15 mouse cellular contexts compared by ENCODE assay signal in genomic region chr2:166322668-166323043, GRCm38 (mm10).
DNase-seq lines count a peak whose midpoint lies in the region; ATAC-seq and TF ChIP-seq lines count a peak whose summit lies in the region.
"Had no signal": no experiment of that assay in that cellular context is flagged by ENCODE, and none has a peak within 500 bp of the region (broad histone marks: within the 10 kb centered on the region; RNA-seq: fewer than 3 reads in every experiment).

No protein-coding gene starts in this region.

- no peak overlapping the region for H3K4me3 ChIP-seq in hindbrain, embryonic 11.5 days (ENCODE audit: low read depth, low read length)
- H3K4me3 ChIP-seq in hindbrain, postnatal 0 days (ENCODE audit: low read length): no peak overlapping the region
- no peak overlapping the region for H3K4me3 ChIP-seq in hindbrain, embryonic 12.5 days
- H3K4me3 ChIP-seq in limb, embryonic 15.5 days: no peak overlapping the region
- H3K4me3 ChIP-seq: gastrocnemius, adult 2 months; layer of hippocampus, adult 2 months; midbrain, embryonic 12.5 days; neural tube, embryonic 12.5 days had no signal

- no peak for TF ChIP-seq CTCF in hindbrain, postnatal 0 days (IDR thresholded peaks at IDR 0.05; ENCODE audit: low read depth)

- no peaks in the 10 kb centered on the region for H3K36me3 ChIP-seq in hindbrain, embryonic 11.5 days (ENCODE audit: control insufficient read depth, insufficient read depth, low read length)
- no peaks in the 10 kb centered on the region for H3K36me3 ChIP-seq in hindbrain, postnatal 0 days (ENCODE audit: insufficient read depth, low read length)
- H3K36me3 ChIP-seq in hindbrain, embryonic 12.5 days: no peaks in the 10 kb centered on the region
- H3K36me3 ChIP-seq in limb, embryonic 15.5 days: no peaks in the 10 kb centered on the region
- H3K36me3 ChIP-seq: midbrain, embryonic 12.5 days; neural tube, embryonic 12.5 days had no signal

- H3K27ac ChIP-seq in hindbrain, embryonic 11.5 days (ENCODE audit: low read depth, low read length): peak overlapping the region; percentile 19; the same call in 1 of the 2 replicates
- H3K27ac ChIP-seq in hindbrain, postnatal 0 days: no peak overlapping the region
- peak overlapping the region; percentile 64; the same call in 1 of the 2 replicates for H3K27ac ChIP-seq in hindbrain, embryonic 12.5 days
- H3K27ac ChIP-seq in limb, embryonic 15.5 days: peak overlapping the region; percentile 57
- H3K27ac ChIP-seq: gastrocnemius, adult 2 months; layer of hippocampus, adult 2 months; midbrain, embryonic 12.5 days; neural tube, embryonic 12.5 days had no signal

- H3K4me2 ChIP-seq in hindbrain, embryonic 11.5 days (replicated peaks; ENCODE audit: low read depth, low read length): no peak overlapping the region
- H3K4me2 ChIP-seq in hindbrain, postnatal 0 days (ENCODE audit: low read depth, low read length): no peak overlapping the region
- H3K4me2 ChIP-seq in hindbrain, embryonic 12.5 days (replicated peaks): no peak overlapping the region
- H3K4me2 ChIP-seq in limb, embryonic 15.5 days: no peak overlapping the region
- H3K4me2 ChIP-seq: midbrain, embryonic 12.5 days; neural tube, embryonic 12.5 days had no signal

- H3K27me3 ChIP-seq in hindbrain, embryonic 11.5 days (ENCODE audit: control insufficient read depth, insufficient read depth, low read length): peaks cover 9% of the 10 kb centered on the region
- no peaks in the 10 kb centered on the region for H3K27me3 ChIP-seq in hindbrain, postnatal 0 days (ENCODE audit: insufficient read depth, low read length)
- H3K27me3 ChIP-seq in hindbrain, embryonic 12.5 days: peaks cover 34% of the 10 kb centered on the region
- no peaks in the 10 kb centered on the region for H3K27me3 ChIP-seq in limb, embryonic 15.5 days

- H3K4me1 ChIP-seq in hindbrain, embryonic 11.5 days (replicated peaks; ENCODE audit: control insufficient read depth, insufficient read depth, low read length): peaks cover 11% of the 10 kb centered on the region; the same call in 1 of the 2 replicates
- H3K4me1 ChIP-seq in hindbrain, postnatal 0 days (ENCODE audit: insufficient read depth, low read length): peaks cover 5% of the 10 kb centered on the region
- H3K4me1 ChIP-seq in hindbrain, embryonic 12.5 days: peaks cover 38% of the 10 kb centered on the region
- H3K4me1 ChIP-seq in limb, embryonic 15.5 days: peaks cover 33% of the 10 kb centered on the region

- peak; percentile 49 for DNase-seq in hindbrain, embryonic 11.5 days (ENCODE audit: low spot score)
- DNase-seq in hindbrain, postnatal 0 days (ENCODE audit: low spot score): no peak
- peak; percentile 69 for DNase-seq in embryo, embryonic 11 days
- DNase-seq in urinary bladder, postnatal 10 days (ENCODE audit: low spot score): no peak
- no peak for DNase-seq in layer of hippocampus, adult 9-10 months (ENCODE audit: low spot score)
- DNase-seq: cerebellum, adult 18-20 months; gastrocnemius, adult 2 months; heart, postnatal 10 days; retina, postnatal 1 day had no signal

- 37% methylated on average over 6 of the region's 6 CpGs for WGBS in hindbrain, embryonic 11.5 days
- WGBS in hindbrain, postnatal 0 days: 56% methylated on average over 6 of the region's 6 CpGs
- WGBS in hindbrain, embryonic 12.5 days: 35% methylated on average over 6 of the region's 6 CpGs
- 43% methylated on average over 6 of the region's 6 CpGs for WGBS in limb, embryonic 15.5 days

- ATAC-seq in hindbrain, embryonic 11.5 days (ENCODE audit: low FRiP score): no peak
- ATAC-seq in hindbrain, postnatal 0 days: no peak
- ATAC-seq in hindbrain, embryonic 12.5 days (ENCODE audit: low FRiP score): 0 out of 2 replicates have a peak, but pooled peaks have one; percentile 53
- ATAC-seq in limb, embryonic 15.5 days (ENCODE audit: insufficient number of reproducible peaks, low FRiP score, low TSS enrichment, low read depth): no peak
- ATAC-seq: CD4-positive, CD25-positive, alpha-beta regulatory T cell, adult 4 months had no signal

- no peaks in the 10 kb centered on the region for H3K9me3 ChIP-seq in hindbrain, embryonic 11.5 days (ENCODE audit: control insufficient read depth, low read length)
- no peaks in the 10 kb centered on the region for H3K9me3 ChIP-seq in hindbrain, postnatal 0 days (ENCODE audit: low read length)
- H3K9me3 ChIP-seq in hindbrain, embryonic 12.5 days (replicated peaks): no peaks in the 10 kb centered on the region
- no peaks in the 10 kb centered on the region for H3K9me3 ChIP-seq in limb, embryonic 15.5 days
- H3K9me3 ChIP-seq: midbrain, embryonic 12.5 days; neural tube, embryonic 12.5 days had no signal

- H3K9ac ChIP-seq in hindbrain, embryonic 11.5 days (ENCODE audit: low read depth, low read length): no peak overlapping the region
- H3K9ac ChIP-seq in hindbrain, postnatal 0 days (replicated peaks; ENCODE audit: low read length): no peak overlapping the region
- no peak overlapping the region for H3K9ac ChIP-seq in hindbrain, embryonic 12.5 days
- H3K9ac ChIP-seq in limb, embryonic 15.5 days: no peak overlapping the region
- H3K9ac ChIP-seq: midbrain, embryonic 12.5 days; neural tube, embryonic 12.5 days had no signal

Comparison
In these comparisons a context has a peak if more than half of its experiments do, and no peak if none do; other contexts are left out.
1. DNase-seq: peak in hindbrain, embryonic 11.5 days (single experiment) and embryo, embryonic 11 days (single experiment); none in hindbrain, postnatal 0 days (single experiment), urinary bladder, postnatal 10 days (single experiment) and layer of hippocampus, adult 9-10 months (single experiment).